Mouse (Mus musculus) brain, embryonic 14.5 days (tissue): ENCODE measurements around the gene Lrrc45.

Experiments
- CTCF ChIP-seq: fragments of 200-500 bp; IDR thresholded peaks from 2 replicates; pipeline ENCODE4 v1.5.1; 2012; ENCODE audit warnings: inconsistent platforms, mild to moderate bottlenecking, moderate library complexity, borderline replicate concordance; ENCODE audit not compliant: insufficient read depth, insufficient read length; ENCODE audit errors: extremely low read depth
- POLR2A ChIP-seq: fragments of 200-500 bp; IDR thresholded peaks from 2 replicates; pipeline ENCODE4 v1.6.1; 2012; ENCODE audit warnings: mild to moderate bottlenecking, inconsistent platforms, borderline replicate concordance; ENCODE audit not compliant: poor library complexity, insufficient read depth, insufficient read length, severe bottlenecking; ENCODE audit errors: extremely low read depth

DNA sequence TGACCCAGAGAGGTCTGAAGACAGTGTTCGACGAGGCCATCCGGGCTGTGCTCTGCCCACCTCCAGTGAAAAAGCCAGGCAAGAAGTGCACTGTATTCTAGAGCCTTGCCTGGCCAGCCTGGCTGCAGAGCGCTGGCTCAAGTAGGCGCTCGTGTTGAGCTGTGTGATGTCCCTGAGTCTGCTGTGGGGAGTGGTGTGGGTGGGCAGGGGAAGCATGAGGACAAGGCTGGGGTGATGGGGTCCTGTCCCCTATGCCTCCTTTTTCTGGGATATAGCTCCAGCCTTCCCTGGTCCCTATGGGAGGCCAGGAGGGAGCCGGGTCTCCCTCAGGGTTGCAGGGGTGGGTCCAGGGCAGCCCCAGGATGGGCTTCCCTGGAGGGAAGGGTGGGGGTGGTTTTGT is 9.8 kb downstream of the Lrrc45 start:
- TF ChIP-seq CTCF (no peak), POLR2A (no peak)
